Mouse (Mus musculus) myocyte (in vitro differentiated cells): ENCODE measurements at regions not wholly inside any gene's neighbourhood (a gene's known extent, or its start where the extent isn't known, plus 50 kb on each side); places are given as distances from the start of the nearest gene placed in this dataset.

Experiments
- MAX ChIP-seq: IDR thresholded peaks from one replicate; pipeline ENCODE4 v1.6.1; 2011; ENCODE audit warnings: low read depth, mild to moderate bottlenecking, control low read depth
- MYOD1 ChIP-seq, 3 experiments: IDR thresholded peaks; one replicate each; pipeline ENCODE4 v1.6.1; 2011; ENCODE audit warnings: control low read depth in 2 of 3, low read depth in 2 of 3, mild to moderate bottlenecking in 2 of 3, moderate library complexity in 1 of 3; ENCODE audit not compliant: insufficient read length in 2 of 3, control insufficient read depth in 1 of 3
- POLR2A ChIP-seq: IDR thresholded peaks from one replicate; pipeline ENCODE4 v1.6.1; 2011; ENCODE audit warnings: low read depth, mild to moderate bottlenecking, control low read depth, moderate library complexity; ENCODE audit not compliant: insufficient read length
- POLR2AphosphoS2 ChIP-seq: IDR thresholded peaks from one replicate; pipeline ENCODE4 v1.6.1; 2011; ENCODE audit warnings: low read depth, control low read depth; ENCODE audit not compliant: insufficient read length
- TCF12 ChIP-seq: IDR thresholded peaks from one replicate; pipeline ENCODE4 v1.6.1; 2011; ENCODE audit warnings: mild to moderate bottlenecking, control low read depth; ENCODE audit not compliant: poor library complexity, insufficient read depth, severe bottlenecking

- TF ChIP-seq POLR2A = no peak
- no peak for TF ChIP-seq MAX
- TF ChIP-seq TCF12 = no peak
- TF ChIP-seq POLR2AphosphoS2 = no peak
- TF ChIP-seq MYOD1 (IDR thresholded peaks at IDR 0.05; ENCODE audit: control insufficient read depth in 1 of 3, insufficient read length in 2 of 3, low read depth in 2 of 3) = no peak
These were observed 155.8 kb downstream of the Ly86 start for GRCm38 (mm10) chr13:37500668-37501286.
